14 mouse cellular contexts compared by ENCODE assay signal in the genomic region with DNA sequence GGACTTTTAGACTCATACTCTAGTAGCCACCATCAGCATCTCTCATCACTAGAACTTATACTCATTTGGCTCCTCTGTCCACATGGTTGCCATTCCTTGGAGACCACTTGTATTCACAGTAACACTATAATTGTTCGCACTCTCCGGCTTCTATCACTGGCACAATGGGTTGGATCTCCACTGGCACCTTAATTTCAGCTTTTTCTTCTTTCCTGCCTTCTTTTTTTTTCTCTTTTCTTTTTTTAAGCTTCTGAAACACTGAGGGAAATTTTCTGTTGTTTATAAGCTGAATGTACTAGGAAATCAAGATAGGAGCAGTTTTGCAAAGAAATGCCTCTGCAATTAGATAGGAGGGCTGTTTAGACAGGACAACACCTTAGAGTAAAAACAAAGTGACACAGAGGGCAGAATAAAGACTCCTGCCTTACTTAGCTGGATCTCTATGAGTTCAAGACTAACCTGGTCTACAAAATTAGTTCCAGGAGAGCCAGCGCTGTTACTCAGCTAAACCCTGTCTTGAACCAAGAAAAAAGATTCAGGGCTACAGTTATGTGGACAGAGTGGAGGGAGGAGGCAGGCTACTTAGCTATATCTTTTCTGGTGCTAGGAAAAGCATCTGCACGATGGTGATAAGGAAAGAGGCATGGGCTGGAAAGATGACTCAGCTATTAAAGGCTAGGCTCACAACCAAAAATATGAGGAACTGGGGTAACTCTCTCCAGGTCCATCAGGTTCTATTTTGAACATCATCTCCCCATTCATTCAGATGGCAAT. TPM values are rescaled to one million over a fixed set of nuclear protein-coding genes. Genes with fewer than 3 reads are reported as not detected.
DNase-seq lines count a peak whose midpoint lies in the region; ATAC-seq lines count a peak whose summit lies in the region.
"Had no signal": no experiment of that assay in that cellular context is flagged by ENCODE, and none has a peak within 500 bp of the region (broad histone marks: within the 10 kb centered on the region; RNA-seq: fewer than 3 reads in every experiment).

No protein-coding gene starts in this region.

- peak; percentile 61 for DNase-seq in heart, adult 11 months
- no peak for DNase-seq in heart, postnatal 14 days
- peak; percentile 97 for DNase-seq in 416B (ENCODE audit: low read depth)
- no peak for DNase-seq in left cerebral cortex, adult 11 months (ENCODE audit: low spot score)
- no peak for DNase-seq in kidney, adult 11 months
- DNase-seq in cerebellum, postnatal 25 days: no peak
- DNase-seq: adrenal gland, adult 2 months; B cell, adult 2 months; cerebellum, adult 2 months; kidney, adult 2 months had no signal

- H3K27ac ChIP-seq in liver, embryonic 15.5 days (replicated peaks): peak overlapping the region; percentile 94
- H3K27ac ChIP-seq: layer of hippocampus, adult 2 months; limb, embryonic 10.5 days had no signal

- intact Hi-C loops in heart, postnatal 14 days (cut with DNase I): no loop called here

- H3K27me3 ChIP-seq in liver, embryonic 15.5 days: no peaks in the 10 kb centered on the region

- H3K4me2 ChIP-seq in liver, embryonic 15.5 days: peak overlapping the region; percentile 56

- H3K9me3 ChIP-seq in liver, embryonic 15.5 days (replicated peaks): no peaks in the 10 kb centered on the region
- H3K9me3 ChIP-seq: limb, embryonic 10.5 days had no signal

- peak; percentile 95 for ATAC-seq in common myeloid progenitor, adult 5-6 weeks (replicated peaks; ENCODE audit: low read depth, poor library complexity, severe bottlenecking)
- ATAC-seq in liver, embryonic 15.5 days (ENCODE audit: insufficient read depth): peak; percentile 94

- 41% methylated on average over 4 of the region's 4 CpGs for WGBS in liver, embryonic 15.5 days (ENCODE audit: insufficient replicate concordance)

- H3K36me3 ChIP-seq in liver, embryonic 15.5 days (replicated peaks): no peaks in the 10 kb centered on the region
- H3K36me3 ChIP-seq: limb, embryonic 10.5 days had no signal

- H3K4me1 ChIP-seq in liver, embryonic 15.5 days (replicated peaks): peaks cover 59% of the 10 kb centered on the region
- H3K4me1 ChIP-seq: limb, embryonic 10.5 days had no signal

- 0 out of 2 replicates have a peak overlapping the region, but pooled peaks have one; percentile 9 for H3K4me3 ChIP-seq in liver, embryonic 15.5 days (replicated peaks)
- H3K4me3 ChIP-seq: layer of hippocampus, adult 2 months; limb, embryonic 10.5 days had no signal

- H3K9ac ChIP-seq in liver, embryonic 15.5 days: peak overlapping the region; percentile 48

RNA-seq across cellular contexts. Expression of a gene that starts 42.8 kb away (rescaled TPM):
- total RNA-seq in heart, postnatal 14 days (2021): 10 to 100 TPM; 13.0 to 15.2 TPM
- total RNA-seq in common myeloid progenitor, adult 5-6 weeks (2017): 39.9 and 40.8 TPM in 2 replicates
- 13.2 and 14.5 TPM in 2 replicates for polyA plus RNA-seq in liver, embryonic 15.5 days (2015; fragmentation: Nextera tagmentation; extraction: Ambion mirVana)

RNA-seq across cellular contexts. Expression of a gene that starts 53.3 kb away (rescaled TPM):
- total RNA-seq in heart, postnatal 14 days (2021): 10 to 100 TPM; 19.4 to 22.2 TPM
- total RNA-seq in common myeloid progenitor, adult 5-6 weeks (2017): 16.9 and 18.0 TPM in 2 replicates
- polyA plus RNA-seq in liver, embryonic 15.5 days (2015; fragmentation: Nextera tagmentation; extraction: Ambion mirVana): 6.7 and 6.8 TPM in 2 replicates

Comparison
In these comparisons a context has a peak if more than half of its experiments do, and no peak if none do; other contexts are left out.
1. DNase-seq: peak in heart, adult 11 months (single experiment) and 416B (single experiment); none in heart, postnatal 14 days (0 of 2), left cerebral cortex, adult 11 months (single experiment), kidney, adult 11 months (single experiment) and cerebellum, postnatal 25 days (0 of 2).